Mouse (Mus musculus) kidney, adult 11 months (tissue): ENCODE data around the gene Prkar1b.

Source experiments
- DNase-seq: peaks from one replicate; pipeline ENCODE4 v3.0.0; 2022

Gene Prkar1b

GRCm38 (mm10) chr5:139145726-139146125 lies 4.1 kb downstream of the Prkar1b start:
- no peak for DNase-seq

- DNase-seq, result no peak
Observed at GRCm38 (mm10) chr5:139143890-139144289, 5.9 kb downstream of the Prkar1b start.

DNA sequence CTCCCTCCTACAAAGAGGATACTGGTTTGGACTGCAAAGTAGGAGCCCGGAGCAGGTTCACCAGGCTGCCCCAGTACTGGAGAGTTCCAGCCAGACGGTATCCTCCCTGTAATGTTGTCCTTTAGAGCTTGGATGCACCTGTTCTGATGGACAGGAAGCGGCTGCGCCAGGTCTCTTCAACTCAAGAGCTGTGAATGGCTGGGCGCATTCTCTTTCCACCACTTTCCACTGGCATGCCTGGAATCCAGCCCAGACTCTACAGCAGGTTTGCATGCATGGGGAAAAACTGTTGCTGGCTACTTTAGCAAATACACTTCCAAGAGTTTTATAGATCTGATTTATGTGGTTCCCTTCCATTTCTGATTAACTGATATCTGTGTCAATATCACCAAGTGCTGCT lies 8.5 kb downstream of the Prkar1b start:
- DNase-seq, result peak; percentile 28

DNA sequence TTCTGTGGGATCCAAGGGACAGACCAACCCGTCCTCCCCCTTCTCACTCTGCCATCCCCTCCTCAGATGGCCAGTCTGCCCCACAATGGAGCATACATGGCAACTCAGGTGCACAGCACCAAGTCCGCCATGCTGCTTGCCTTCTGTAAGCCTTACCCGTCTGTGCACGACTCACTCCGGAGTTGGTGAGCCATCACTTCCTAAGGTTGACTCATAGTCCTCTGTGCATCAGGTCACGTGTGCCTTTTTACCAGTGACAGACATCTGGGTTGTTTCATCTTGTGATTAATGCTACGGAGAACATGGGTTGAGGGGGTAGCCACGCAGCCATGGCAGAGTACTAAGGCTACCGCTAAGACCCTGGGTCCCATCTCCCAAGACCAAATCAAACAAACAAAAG lies 9.2 kb downstream of the Prkar1b start:
- DNase-seq, result no peak

DNA sequence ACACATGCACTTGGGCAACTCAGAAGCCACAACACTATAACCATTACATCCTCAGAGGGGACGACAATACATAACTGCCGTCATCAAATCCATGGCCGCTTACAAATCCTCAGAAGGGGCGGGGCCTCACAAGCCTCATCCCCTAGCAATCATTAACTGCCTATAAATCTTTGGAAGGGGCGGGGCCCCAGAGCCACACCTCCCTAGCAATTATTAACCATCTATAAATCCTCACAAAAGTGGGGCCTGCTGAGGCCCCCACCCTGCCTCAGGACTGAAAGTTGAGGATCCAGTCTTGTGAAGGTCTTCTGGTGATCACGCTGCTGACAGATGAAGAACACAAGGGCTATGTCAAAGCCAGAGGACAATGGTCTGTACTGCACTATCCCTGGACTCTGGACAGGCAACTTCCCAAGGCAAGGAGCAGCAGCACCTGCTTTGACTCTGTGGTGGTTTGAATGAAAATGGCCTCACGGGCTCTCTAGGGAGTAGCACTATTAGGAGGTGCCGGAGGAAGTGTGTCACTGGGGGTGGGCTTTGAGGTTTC lies 10.8 kb downstream of the Prkar1b start:
- DNase-seq, result no peak

DNA sequence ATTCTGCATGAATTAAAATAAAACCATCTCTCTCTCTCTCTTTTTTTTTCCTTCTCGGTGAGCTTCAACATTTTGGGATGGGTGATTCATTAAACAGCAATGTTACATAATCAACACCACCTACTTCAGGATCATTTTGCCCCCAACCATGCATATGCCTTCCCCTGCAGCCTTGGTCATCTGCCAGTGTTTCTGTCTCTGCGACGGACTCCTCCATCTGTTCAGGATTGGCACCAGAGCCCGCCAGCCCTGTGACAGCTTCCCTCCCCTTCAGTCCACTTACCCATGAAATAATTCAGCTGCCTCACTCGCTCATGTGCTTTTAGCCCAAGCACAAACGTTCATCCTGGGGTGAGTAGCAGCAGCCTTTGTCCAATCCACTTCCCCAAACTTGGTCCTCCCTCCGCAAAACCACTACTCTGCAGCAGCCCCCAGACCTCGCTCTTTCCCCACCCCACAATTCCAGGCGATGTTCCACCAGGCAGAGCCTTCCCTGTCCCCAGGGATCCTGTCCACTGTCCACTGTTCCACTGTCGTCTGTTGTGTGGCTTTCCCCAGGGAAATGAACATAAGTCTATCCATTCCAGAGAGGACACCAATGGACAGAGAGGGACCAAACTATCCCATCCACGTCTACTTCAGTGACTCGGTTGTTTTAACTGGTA lies 11.4 kb downstream of the Prkar1b start:
- DNase-seq, result no peak

DNA sequence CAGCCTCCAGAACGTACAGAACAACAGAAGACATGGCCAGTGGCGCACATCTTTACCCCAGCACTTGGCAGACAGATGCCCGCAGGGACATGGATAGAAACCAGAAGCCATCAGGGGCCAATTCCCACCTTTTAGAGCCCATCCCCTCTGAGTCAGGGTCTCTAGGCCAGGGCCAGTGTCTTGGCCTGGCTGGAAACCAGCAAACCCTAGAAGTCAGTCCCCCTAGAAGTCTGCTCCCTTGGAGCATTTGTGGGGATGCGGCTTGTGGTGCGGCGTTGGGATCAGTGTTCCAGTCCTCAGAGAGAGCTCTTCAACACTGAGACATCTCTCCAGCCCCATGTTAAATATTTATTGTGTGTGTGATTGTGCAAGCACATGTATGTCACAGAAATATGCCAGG lies 12.6 kb downstream of the Prkar1b start:
- DNase-seq, result no peak

DNA sequence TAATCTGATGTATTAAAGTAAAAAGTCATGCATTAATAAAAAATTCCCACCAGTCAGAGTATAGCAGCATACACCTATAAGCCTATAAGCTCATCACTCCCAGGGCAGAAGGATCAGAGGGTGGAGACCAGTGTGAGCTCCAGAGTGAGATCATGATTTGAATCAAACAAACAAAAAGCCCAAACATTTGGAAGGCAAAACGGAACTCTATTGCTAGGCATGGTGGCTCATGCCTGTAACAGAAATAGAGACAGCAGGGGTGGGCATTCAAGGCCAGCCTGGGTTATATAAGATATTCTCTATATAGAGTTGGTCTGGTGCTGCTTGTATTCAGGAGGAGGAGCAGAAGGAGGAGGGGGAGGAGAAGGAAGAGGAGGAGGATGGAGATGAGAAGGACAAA lies 13.5 kb downstream of the Prkar1b start:
- DNase-seq, result no peak

- no peak for DNase-seq
Observed at GRCm38 (mm10) chr5:139134501-139134900, 15.3 kb downstream of the Prkar1b start.

DNA sequence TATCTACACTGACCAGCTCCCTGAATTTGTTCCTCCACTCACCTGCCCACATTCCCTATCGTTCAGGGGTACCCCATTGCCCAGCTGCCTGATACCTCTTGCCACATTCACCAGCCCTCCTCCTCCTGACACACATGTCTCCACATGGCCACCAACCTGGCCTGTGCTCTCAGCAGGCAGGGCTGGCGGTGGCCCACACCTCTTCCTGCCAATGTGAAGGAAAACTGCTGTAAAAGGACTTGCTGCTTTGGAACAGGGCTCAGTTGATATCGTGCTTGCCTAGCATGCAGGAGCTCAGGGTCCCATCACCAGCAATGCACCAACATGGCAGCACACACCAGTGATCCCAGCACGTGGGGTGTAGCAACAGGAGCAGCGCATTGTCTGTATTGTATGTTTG lies 19.4 kb downstream of the Prkar1b start:
- DNase-seq, result no peak

DNA sequence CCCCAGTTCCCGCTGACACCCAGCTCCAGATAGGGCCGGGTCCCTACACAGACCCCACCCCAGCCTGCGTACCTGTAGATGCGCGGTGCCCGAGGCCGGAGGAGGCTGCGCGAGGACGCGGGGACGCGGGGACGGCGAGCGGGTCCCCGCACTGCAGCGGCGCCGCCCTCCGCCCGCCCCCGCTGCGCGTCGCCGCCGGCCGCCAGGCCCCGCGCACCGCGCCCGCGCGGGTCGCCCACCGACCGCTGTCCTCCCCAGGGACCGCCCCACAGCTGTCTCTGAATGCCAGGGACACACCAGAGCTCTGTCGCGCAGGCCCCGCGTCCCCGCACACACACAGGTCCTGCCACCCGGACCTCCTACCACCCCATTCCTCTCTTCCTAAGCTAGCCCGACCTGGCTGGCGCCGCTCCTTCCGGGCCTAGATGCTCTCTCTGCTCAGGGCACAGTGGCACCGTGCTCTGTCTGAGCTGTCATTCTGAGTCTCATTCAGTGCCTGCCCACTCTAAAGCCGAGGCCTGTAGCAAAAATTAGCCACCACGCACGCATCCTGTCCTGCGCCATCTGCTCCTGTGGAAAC lies 20.1 kb downstream of the Prkar1b start:
- no peak for DNase-seq

DNA sequence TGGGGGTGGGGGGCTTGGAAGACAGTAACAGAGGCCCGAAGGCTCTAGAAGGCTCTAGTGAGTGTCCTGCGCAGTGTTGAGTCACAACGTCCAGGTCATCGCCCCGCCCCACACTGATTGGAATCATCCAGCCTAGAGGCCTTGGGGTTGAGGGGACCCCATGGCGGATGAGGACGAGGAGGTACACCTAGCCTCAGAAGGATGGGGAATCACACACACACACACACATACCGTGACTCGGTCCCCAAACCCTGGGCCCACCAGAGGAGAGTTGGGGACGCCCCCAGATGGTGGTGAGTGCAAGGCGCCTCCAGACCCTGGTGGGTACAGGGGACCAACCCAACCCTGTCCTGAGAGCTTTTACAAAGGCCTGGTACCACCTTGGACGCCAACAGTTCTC lies 20.7 kb downstream of the Prkar1b start:
- no peak for DNase-seq

DNA sequence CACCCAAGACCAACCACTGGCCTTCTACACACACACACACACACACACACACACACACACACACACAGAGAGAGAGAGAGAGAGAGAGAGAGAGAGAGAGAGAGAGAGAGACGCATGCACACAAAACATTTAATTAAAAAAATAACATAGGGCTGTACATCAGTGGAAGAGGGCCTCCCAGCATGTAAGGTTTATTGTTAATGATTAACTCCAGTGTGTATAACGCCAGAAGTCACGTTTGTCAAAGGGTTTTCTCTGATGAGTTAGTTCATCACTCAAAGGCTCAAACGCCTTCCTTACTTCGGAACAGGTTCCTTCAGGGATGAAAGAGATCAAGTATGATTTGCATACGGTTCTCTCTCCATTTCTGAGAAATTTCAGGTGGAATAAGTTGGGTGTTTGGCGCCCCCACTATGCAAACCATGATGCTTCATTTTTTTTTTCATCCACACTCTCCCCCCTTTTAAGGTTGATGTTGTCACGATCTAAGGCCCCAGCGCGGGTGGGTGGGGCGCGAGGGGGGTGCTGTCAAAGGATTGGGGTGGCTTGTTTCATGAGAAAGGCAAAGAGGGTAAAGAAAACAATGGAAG lies 21.2 kb downstream of the Prkar1b start:
- no peak for DNase-seq

DNA sequence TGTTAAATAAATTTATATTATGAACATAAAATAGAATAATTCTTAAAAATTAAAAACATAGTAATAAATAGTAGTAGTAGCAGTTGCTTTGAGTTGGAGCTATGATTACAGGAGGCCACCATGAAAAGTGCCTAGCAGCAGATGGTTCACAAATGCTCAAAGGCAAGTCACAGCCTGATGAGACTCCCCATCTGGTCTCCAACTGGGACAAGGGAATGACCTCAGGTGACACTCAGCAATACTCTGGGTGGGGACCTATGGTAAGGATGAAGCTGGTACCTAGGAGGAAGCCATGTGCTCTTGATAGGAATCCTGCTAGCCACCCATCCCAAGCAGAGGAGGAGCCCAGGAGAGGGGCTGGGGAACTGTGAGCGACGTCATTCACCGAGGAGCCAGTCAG lies 24.1 kb downstream of the Prkar1b start:
- DNase-seq, result no peak

DNA sequence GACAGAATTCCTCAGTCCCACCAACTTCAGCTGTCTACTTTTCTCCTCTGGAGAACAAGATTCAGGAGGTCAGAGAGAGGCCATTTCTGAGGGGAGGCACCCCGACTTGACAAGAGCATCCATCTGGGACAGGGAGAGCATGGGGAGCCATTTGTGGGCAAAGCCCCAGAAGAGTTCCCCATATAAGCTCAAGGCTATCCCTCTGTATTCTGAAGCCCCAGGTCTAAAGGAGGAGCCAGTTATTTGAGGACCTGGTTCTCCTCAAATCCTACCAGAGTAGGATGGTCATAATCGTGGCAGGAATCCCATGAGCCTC lies 30.9 kb downstream of the Prkar1b start:
- DNase-seq, result no peak

DNA sequence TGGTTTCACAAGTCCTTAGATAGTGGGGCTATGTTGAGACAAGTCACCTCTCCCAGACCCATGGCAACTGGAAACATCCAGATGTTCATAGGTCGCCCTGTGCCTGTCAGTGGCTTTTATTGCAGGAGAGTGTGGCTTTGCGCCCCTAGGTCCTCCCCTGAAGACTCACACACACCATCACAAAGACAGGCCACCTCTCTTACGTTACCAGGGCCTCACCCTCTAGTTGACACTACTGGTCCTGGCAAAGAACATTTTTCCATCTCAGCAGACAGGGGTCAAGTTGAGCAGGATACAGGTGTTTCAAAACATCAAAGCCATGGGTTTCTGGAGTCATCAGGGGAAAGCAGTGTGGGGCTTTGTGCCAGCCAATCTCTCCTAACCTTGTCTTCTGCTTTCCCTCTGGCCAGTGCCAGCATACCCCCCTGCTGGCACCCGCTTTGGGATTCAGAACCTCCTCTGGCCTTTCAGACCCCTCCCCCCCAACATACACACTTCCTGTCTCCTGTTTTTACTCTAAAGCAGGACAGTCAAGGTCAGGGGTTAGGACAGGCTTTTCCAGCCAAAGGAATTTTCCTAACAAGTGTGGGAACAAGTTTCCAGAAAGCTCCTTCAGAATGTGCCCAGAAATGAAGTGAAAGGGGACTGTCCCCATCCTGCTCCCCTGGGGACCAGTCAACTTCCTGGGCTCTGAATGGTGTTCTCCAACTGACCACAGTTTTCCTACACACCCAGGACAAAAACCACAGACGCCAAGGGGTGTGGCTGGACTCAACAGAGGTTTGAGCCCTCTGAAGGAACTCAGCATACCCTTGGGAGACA lies 31.5 kb downstream of the Prkar1b start:
- DNase-seq, result peak; percentile 17

GRCm38 (mm10) chr5:139115507-139115906 lies 34.3 kb downstream of the Prkar1b start:
- no peak for DNase-seq

- no peak for DNase-seq
Observed at GRCm38 (mm10) chr5:139114876-139115275, 34.9 kb downstream of the Prkar1b start.

DNA sequence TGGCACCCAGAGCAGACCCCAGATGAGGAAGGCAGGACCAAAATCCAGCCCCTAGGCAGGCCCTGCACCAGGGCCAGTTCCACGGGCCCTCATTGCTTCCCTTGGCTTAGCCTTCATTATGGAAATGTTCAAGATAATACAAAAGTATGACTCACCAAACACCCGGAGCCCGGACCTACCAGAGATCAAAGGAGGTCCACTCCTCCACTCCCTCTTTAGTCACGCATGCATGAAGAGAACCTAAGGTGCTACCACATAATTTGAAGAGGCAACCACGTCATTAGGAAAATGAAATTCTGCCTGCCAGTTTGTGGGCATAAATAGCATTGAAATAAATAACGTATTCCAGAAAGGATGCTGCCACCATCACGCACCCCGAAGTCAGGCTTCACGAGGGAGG lies 37.4 kb downstream of the Prkar1b start:
- no peak for DNase-seq

DNA sequence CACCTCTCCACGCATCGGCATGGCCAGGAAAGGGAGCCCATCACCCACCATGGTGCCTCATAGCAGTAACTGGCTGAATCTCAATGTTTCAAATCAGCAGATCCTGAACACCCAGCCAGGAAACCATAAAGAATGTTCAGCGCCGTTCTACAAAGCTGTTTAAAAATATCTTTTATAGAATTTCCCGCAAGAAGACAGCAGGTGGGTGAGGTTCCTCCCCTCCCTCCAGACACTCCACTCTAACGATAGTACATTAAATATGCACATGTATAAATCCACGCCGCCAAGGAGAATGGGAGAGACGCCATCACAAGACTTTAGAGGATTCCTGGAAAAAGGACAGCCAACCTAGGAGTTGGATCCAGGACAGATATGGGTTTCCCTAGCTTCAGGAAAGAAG lies 37.8 kb downstream of the Prkar1b start:
- no peak for DNase-seq

GRCm38 (mm10) chr5:139110140-139110855 lies 39.5 kb downstream of the Prkar1b start:
- no peak for DNase-seq

GRCm38 (mm10) chr5:139107815-139108214 lies 42.0 kb downstream of the Prkar1b start:
- DNase-seq, result no peak

- DNase-seq, result no peak
Observed at GRCm38 (mm10) chr5:139101783-139102182, 48.0 kb downstream of the Prkar1b start.
